Mouse (Mus musculus): ENCODE results near the gene Kif24. TPM values are rescaled to one million over a fixed set of nuclear protein-coding genes. Genes with fewer than 3 reads are reported as not detected.

Gene Kif24
- polyA plus RNA-seq, 1 experiment from 2014 or later, result 4.0 TPM

- Histone ChIP-seq H3K27me3 (replicated peaks; ENCODE audit: control insufficient read depth, insufficient read depth, low read length) (no peaks in the 10 kb centered on the region), H3K27ac (ENCODE audit: low read length) (no peak overlapping the region), H3K36me3 (ENCODE audit: control insufficient read depth, insufficient read depth, low read length) (no peaks in the 10 kb centered on the region), H3K9ac (ENCODE audit: low read depth, low read length) (no peak overlapping the region), H3K4me3 (ENCODE audit: low read length) (no peak overlapping the region), H3K9me3 (ENCODE audit: control insufficient read depth, low read length) (no peaks in the 10 kb centered on the region), H3K4me1 (ENCODE audit: control insufficient read depth, insufficient read depth, low read length) (no peaks in the 10 kb centered on the region), H3K4me2 (ENCODE audit: low read depth, low read length) (no peak overlapping the region)
- WGBS, result 78% methylated on average over 4 of the region's 4 CpGs
- ATAC-seq, result no peak
Measured at GRCm38 (mm10) chr4:41442790-41443302, 21.8 kb downstream of the Kif24 start.

- H3K4me2 ChIP-seq (ENCODE audit: low read depth, low read length), result no peak overlapping the region
- H3K9me3 ChIP-seq (ENCODE audit: control insufficient read depth, low read length), result no peaks in the 10 kb centered on the region
- no peaks in the 10 kb centered on the region for H3K36me3 ChIP-seq (ENCODE audit: control insufficient read depth, insufficient read depth, low read length)
- no peak for ATAC-seq
- H3K4me3 ChIP-seq (ENCODE audit: low read length), result no peak overlapping the region
- 85% methylated on average over 5 of the region's 5 CpGs for WGBS
- no peak overlapping the region for H3K27ac ChIP-seq (ENCODE audit: low read length)
- no peaks in the 10 kb centered on the region for H3K27me3 ChIP-seq (replicated peaks; ENCODE audit: control insufficient read depth, insufficient read depth, low read length)
- H3K9ac ChIP-seq (ENCODE audit: low read depth, low read length), result no peak overlapping the region
- no peaks in the 10 kb centered on the region for H3K4me1 ChIP-seq (ENCODE audit: control insufficient read depth, insufficient read depth, low read length)
Measured at GRCm38 (mm10) chr4:41438931-41439330, 25.8 kb downstream of the Kif24 start.

GRCm38 (mm10) chr4:41416966-41417365, 47.7 kb downstream of the Kif24 start:
- no peaks in the 10 kb centered on the region for H3K4me1 ChIP-seq (ENCODE audit: control insufficient read depth, insufficient read depth, low read length)
- no peaks in the 10 kb centered on the region for H3K9me3 ChIP-seq (ENCODE audit: control insufficient read depth, low read length)
- H3K4me3 ChIP-seq (ENCODE audit: low read length), result no peak overlapping the region
- no peak overlapping the region for H3K9ac ChIP-seq (ENCODE audit: low read depth, low read length)
- H3K4me2 ChIP-seq (ENCODE audit: low read depth, low read length), result no peak overlapping the region
- no peaks in the 10 kb centered on the region for H3K27me3 ChIP-seq (replicated peaks; ENCODE audit: control insufficient read depth, insufficient read depth, low read length)
- H3K27ac ChIP-seq (ENCODE audit: low read length), result no peak overlapping the region
- no peaks in the 10 kb centered on the region for H3K36me3 ChIP-seq (ENCODE audit: control insufficient read depth, insufficient read depth, low read length)
- no peak for ATAC-seq

DNA sequence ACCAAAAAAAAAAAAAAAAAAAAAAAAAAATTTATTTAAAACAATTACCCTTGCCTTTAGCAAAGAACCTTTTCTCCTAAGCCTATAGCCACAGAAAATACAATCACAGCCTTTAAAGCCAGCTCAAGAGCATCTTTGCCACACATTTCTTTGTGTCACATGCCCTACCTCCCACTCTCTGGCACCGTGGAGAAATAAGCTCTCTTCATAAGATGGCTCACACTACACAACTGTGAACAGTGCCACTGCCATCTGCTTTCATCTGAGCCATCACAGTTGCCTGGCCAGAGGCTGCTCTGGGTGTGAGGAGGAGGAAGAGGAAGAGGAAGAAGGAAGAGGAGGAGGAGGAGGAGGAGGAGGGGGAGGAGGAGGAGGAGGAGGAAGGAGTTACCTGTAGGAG, 55.3 kb downstream of the Kif24 start:
- no peak for ATAC-seq
- Histone ChIP-seq H3K9ac (ENCODE audit: low read depth, low read length) (no peak overlapping the region), H3K36me3 (ENCODE audit: control insufficient read depth, insufficient read depth, low read length) (no peaks in the 10 kb centered on the region), H3K4me3 (ENCODE audit: low read length) (no peak overlapping the region), H3K4me1 (ENCODE audit: control insufficient read depth, insufficient read depth, low read length) (no peaks in the 10 kb centered on the region), H3K9me3 (ENCODE audit: control insufficient read depth, low read length) (no peaks in the 10 kb centered on the region), H3K27ac (ENCODE audit: low read length) (no peak overlapping the region), H3K27me3 (replicated peaks; ENCODE audit: control insufficient read depth, insufficient read depth, low read length) (no peaks in the 10 kb centered on the region), H3K4me2 (ENCODE audit: low read depth, low read length) (no peak overlapping the region)
- WGBS, result 92% methylated on average over 1 of the region's 1 CpGs

- no peak overlapping the region for H3K4me3 ChIP-seq (ENCODE audit: low read length)
- H3K36me3 ChIP-seq (ENCODE audit: control insufficient read depth, insufficient read depth, low read length), result no peaks in the 10 kb centered on the region
- H3K27me3 ChIP-seq (replicated peaks; ENCODE audit: control insufficient read depth, insufficient read depth, low read length), result no peaks in the 10 kb centered on the region
- 91% methylated on average over 2 of the region's 2 CpGs for WGBS
- H3K27ac ChIP-seq (ENCODE audit: low read length), result no peak overlapping the region
- no peak overlapping the region for H3K4me2 ChIP-seq (ENCODE audit: low read depth, low read length)
- H3K4me1 ChIP-seq (ENCODE audit: control insufficient read depth, insufficient read depth, low read length), result no peaks in the 10 kb centered on the region
- no peak for ATAC-seq
- no peaks in the 10 kb centered on the region for H3K9me3 ChIP-seq (ENCODE audit: control insufficient read depth, low read length)
- no peak overlapping the region for H3K9ac ChIP-seq (ENCODE audit: low read depth, low read length)
Measured at GRCm38 (mm10) chr4:41407353-41407752, 57.3 kb downstream of the Kif24 start.

- no peak overlapping the region for H3K9ac ChIP-seq (ENCODE audit: low read depth, low read length)
Measured at GRCm38 (mm10) chr4:41406597-41406996, 58.1 kb downstream of the Kif24 start.

GRCm38 (mm10) chr4:41401573-41401972, 63.1 kb downstream of the Kif24 start:
- Histone ChIP-seq H3K36me3 (ENCODE audit: control insufficient read depth, insufficient read depth, low read length) (no peaks in the 10 kb centered on the region), H3K4me3 (ENCODE audit: low read length) (no peak overlapping the region), H3K9me3 (ENCODE audit: control insufficient read depth, low read length) (no peaks in the 10 kb centered on the region), H3K27ac (ENCODE audit: low read length) (no peak overlapping the region), H3K27me3 (replicated peaks; ENCODE audit: control insufficient read depth, insufficient read depth, low read length) (no peaks in the 10 kb centered on the region), H3K4me1 (ENCODE audit: control insufficient read depth, insufficient read depth, low read length) (no peaks in the 10 kb centered on the region), H3K9ac (ENCODE audit: low read depth, low read length) (no peak overlapping the region), H3K4me2 (ENCODE audit: low read depth, low read length) (no peak overlapping the region)
- ATAC-seq, result no peak
- 88% methylated on average over 5 of the region's 5 CpGs for WGBS

More at GRCm38 (mm10) chr4:41406597-41406996, 58.1 kb downstream of the Kif24 start:
- Histone ChIP-seq H3K4me3 (ENCODE audit: low read length) (no peak overlapping the region), H3K4me2 (ENCODE audit: low read depth, low read length) (no peak overlapping the region), H3K27me3 (replicated peaks; ENCODE audit: control insufficient read depth, insufficient read depth, low read length) (no peaks in the 10 kb centered on the region), H3K9me3 (ENCODE audit: control insufficient read depth, low read length) (no peaks in the 10 kb centered on the region), H3K36me3 (ENCODE audit: control insufficient read depth, insufficient read depth, low read length) (no peaks in the 10 kb centered on the region), H3K27ac (ENCODE audit: low read length) (no peak overlapping the region), H3K4me1 (ENCODE audit: control insufficient read depth, insufficient read depth, low read length) (no peaks in the 10 kb centered on the region)
- WGBS, result 85% methylated on average over 9 of the region's 9 CpGs
- ATAC-seq, result no peak

DNA sequence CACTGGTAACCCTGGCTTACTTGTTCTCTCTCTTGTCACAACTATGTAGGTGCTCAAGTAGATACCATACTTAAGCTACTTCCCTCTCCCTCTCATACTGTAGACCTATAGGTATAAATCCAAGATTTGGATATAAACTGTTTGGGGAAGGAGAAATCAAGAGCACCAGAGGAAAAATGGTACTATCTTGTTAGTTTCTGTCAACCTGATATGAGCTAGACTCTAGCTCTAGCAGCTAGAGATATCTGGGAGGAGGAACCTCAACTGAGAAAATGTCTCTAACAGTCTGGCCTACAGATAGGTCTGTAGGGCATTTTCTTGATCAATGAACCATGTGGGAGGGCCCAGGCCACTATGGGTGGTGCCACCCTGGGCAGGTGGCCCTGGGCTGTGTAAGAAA, 63.5 kb downstream of the Kif24 start:
- H3K4me3 ChIP-seq (ENCODE audit: low read length), result no peak overlapping the region
- H3K27me3 ChIP-seq (replicated peaks; ENCODE audit: control insufficient read depth, insufficient read depth, low read length), result no peaks in the 10 kb centered on the region
- no peaks in the 10 kb centered on the region for H3K4me1 ChIP-seq (ENCODE audit: control insufficient read depth, insufficient read depth, low read length)
- H3K27ac ChIP-seq (ENCODE audit: low read length), result no peak overlapping the region
- no peak for ATAC-seq
- H3K9ac ChIP-seq (ENCODE audit: low read depth, low read length), result no peak overlapping the region
- no peaks in the 10 kb centered on the region for H3K9me3 ChIP-seq (ENCODE audit: control insufficient read depth, low read length)
- no peaks in the 10 kb centered on the region for H3K36me3 ChIP-seq (ENCODE audit: control insufficient read depth, insufficient read depth, low read length)
- no peak overlapping the region for H3K4me2 ChIP-seq (ENCODE audit: low read depth, low read length)

DNA sequence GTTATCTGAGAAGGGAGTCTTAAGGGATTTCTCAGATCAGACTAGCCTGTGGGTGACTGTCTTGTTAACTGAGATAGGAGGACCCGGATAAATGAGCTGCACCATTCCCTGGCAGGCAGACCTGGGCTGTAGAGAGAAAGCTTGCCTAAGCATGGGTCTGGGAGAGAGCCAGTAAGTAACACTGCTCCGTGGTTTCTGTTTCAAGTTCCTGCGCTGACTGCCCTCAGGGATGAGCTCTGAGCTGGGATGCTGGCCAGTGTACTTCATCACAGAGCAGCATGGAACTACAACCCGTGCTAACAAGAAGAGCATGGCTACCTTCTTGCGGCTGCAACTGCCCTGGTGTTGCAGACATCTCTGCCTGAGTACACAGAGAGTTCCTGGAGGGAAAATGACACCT, 64.8 kb downstream of the Kif24 start:
- 88% methylated on average over 5 of the region's 5 CpGs for WGBS

GRCm38 (mm10) chr4:41398353-41398752, 66.3 kb downstream of the Kif24 start:
- Histone ChIP-seq H3K4me3 (ENCODE audit: low read length) (no peak overlapping the region), H3K4me2 (ENCODE audit: low read depth, low read length) (no peak overlapping the region), H3K27ac (ENCODE audit: low read length) (no peak overlapping the region), H3K36me3 (ENCODE audit: control insufficient read depth, insufficient read depth, low read length) (peaks cover 5% of the 10 kb centered on the region), H3K4me1 (ENCODE audit: control insufficient read depth, insufficient read depth, low read length) (no peaks in the 10 kb centered on the region), H3K9ac (ENCODE audit: low read depth, low read length) (no peak overlapping the region), H3K9me3 (ENCODE audit: control insufficient read depth, low read length) (no peaks in the 10 kb centered on the region), H3K27me3 (replicated peaks; ENCODE audit: control insufficient read depth, insufficient read depth, low read length) (no peaks in the 10 kb centered on the region)
- no peak for ATAC-seq
- 88% methylated on average over 6 of the region's 6 CpGs for WGBS

More for the DNA sequence above, 64.8 kb downstream of the Kif24 start:
- no peak for ATAC-seq
- H3K4me2 ChIP-seq (ENCODE audit: low read depth, low read length), result no peak overlapping the region
- no peaks in the 10 kb centered on the region for H3K36me3 ChIP-seq (ENCODE audit: control insufficient read depth, insufficient read depth, low read length)
- H3K9ac ChIP-seq (ENCODE audit: low read depth, low read length), result no peak overlapping the region
- H3K9me3 ChIP-seq (ENCODE audit: control insufficient read depth, low read length), result no peaks in the 10 kb centered on the region
- no peak overlapping the region for H3K27ac ChIP-seq (ENCODE audit: low read length)
- H3K4me1 ChIP-seq (ENCODE audit: control insufficient read depth, insufficient read depth, low read length), result no peaks in the 10 kb centered on the region
- H3K27me3 ChIP-seq (replicated peaks; ENCODE audit: control insufficient read depth, insufficient read depth, low read length), result no peaks in the 10 kb centered on the region
- H3K4me3 ChIP-seq (ENCODE audit: low read length), result no peak overlapping the region
